Mouse (Mus musculus) kidney, embryonic 16.5 days (tissue): Measurements from ENCODE around the gene Phlpp1. TPM values are rescaled to one million over a fixed set of nuclear protein-coding genes. Genes with fewer than 3 reads are reported as not detected.

Experiments used
- ATAC-seq: fragments of 200-750 bp; cut with Nextera tagmentation; 2 replicates; pipeline ENCODE4 v1.8.0; 2017; ENCODE audit warnings: moderate TSS enrichment; ENCODE audit not compliant: low FRiP score, low TSS enrichment
- H3K27ac ChIP-seq: fragments of 300-500 bp; sonication (generic); 2 replicates; pipeline ENCODE4 v1.5.1; 2014; ENCODE audit warnings: low read length
- H3K27me3 ChIP-seq: fragments of 300-500 bp; sonication (generic); 2 replicates; pipeline ENCODE4 v1.6.1; 2014; ENCODE audit warnings: low read length, control low read depth, mixed read lengths; ENCODE audit not compliant: insufficient read depth
- H3K36me3 ChIP-seq: fragments of 300-500 bp; sonication (generic); 2 replicates; pipeline ENCODE4 v1.6.1; 2014; ENCODE audit warnings: low read length, control low read depth, mixed read lengths; ENCODE audit not compliant: insufficient read depth
- H3K4me1 ChIP-seq: fragments of 300-500 bp; sonication (generic); 2 replicates; pipeline ENCODE4 v1.6.1; 2014; ENCODE audit warnings: low read length, control low read depth, mixed read lengths; ENCODE audit not compliant: insufficient read depth
- H3K4me2 ChIP-seq: fragments of 300-500 bp; sonication (generic); replicated peaks from 2 replicates; pipeline ENCODE4 v1.6.1; 2014; ENCODE audit warnings: low read depth, low read length
- H3K4me3 ChIP-seq: fragments of 300-500 bp; sonication (generic); 2 replicates; pipeline ENCODE4 v1.5.1; 2014; ENCODE audit warnings: mild to moderate bottlenecking, low read length
- H3K9ac ChIP-seq: fragments of 300-500 bp; sonication (generic); replicated peaks from 2 replicates; pipeline ENCODE4 v1.6.1; 2014; ENCODE audit warnings: low read length
- H3K9me3 ChIP-seq: fragments of 300-500 bp; sonication (generic); 2 replicates; pipeline ENCODE4 v1.6.1; 2016; ENCODE audit warnings: low read length, control low read depth
- WGBS: fragments of 180-500 bp; shearing (Covaris S2); extraction: QIAGEN DNeasy Blood & Tissue Kit; methylation state at CpG from one replicate; pipeline ENCODE4 v1.1.7; 2014; 5-methylcytosine and 5-hydroxymethylcytosine counted together
- polyA plus RNA-seq: library from polyadenylated mRNA; unstranded; fragments of >200 nt; fragmentation: Nextera tagmentation; extraction: Ambion mirVana; gene quantifications from 2 replicates; pipeline ENCODE4 v1.2.1, GENCODE M21; 2015

Phlpp1 gene
- polyA plus RNA-seq, 1 experiment from 2014 or later = 3.0 TPM

GRCm38 (mm10) chr1:106230313-106230712, 58.8 kb downstream of the Phlpp1 start:
- 91% methylated on average over 3 of the region's 3 CpGs for WGBS
- Histone ChIP-seq H3K4me2 (no peak overlapping the region), H3K9me3 (no peaks in the 10 kb centered on the region), H3K27me3 (no peaks in the 10 kb centered on the region), H3K4me1 (no peaks in the 10 kb centered on the region), H3K36me3 (no peaks in the 10 kb centered on the region), H3K4me3 (no peak overlapping the region), H3K27ac (no peak overlapping the region), H3K9ac (no peak overlapping the region)
- ATAC-seq = no peak

GRCm38 (mm10) chr1:106231345-106231744, 59.8 kb downstream of the Phlpp1 start:
- no peak overlapping the region for H3K4me3 ChIP-seq
- no peak for ATAC-seq
- no peak overlapping the region for H3K9ac ChIP-seq
- H3K4me1 ChIP-seq = no peaks in the 10 kb centered on the region
- H3K4me2 ChIP-seq = no peak overlapping the region
- H3K9me3 ChIP-seq = no peaks in the 10 kb centered on the region
- H3K27me3 ChIP-seq = no peaks in the 10 kb centered on the region
- H3K27ac ChIP-seq = no peak overlapping the region
- WGBS = 84% methylated on average over 5 of the region's 5 CpGs
- H3K36me3 ChIP-seq = no peaks in the 10 kb centered on the region

- no peak for ATAC-seq
- Histone ChIP-seq H3K36me3 (no peaks in the 10 kb centered on the region), H3K9me3 (no peaks in the 10 kb centered on the region), H3K4me1 (no peaks in the 10 kb centered on the region; the same call in 1 of the 2 replicates), H3K27me3 (no peaks in the 10 kb centered on the region), H3K9ac (no peak overlapping the region), H3K27ac (no peak overlapping the region), H3K4me2 (no peak overlapping the region), H3K4me3 (no peak overlapping the region)
- WGBS = 84% methylated on average over 3 of the region's 3 CpGs
Observed at GRCm38 (mm10) chr1:106231805-106232459, 60.4 kb downstream of the Phlpp1 start.

- 82% methylated on average over 4 of the region's 4 CpGs for WGBS
- Histone ChIP-seq H3K36me3 (no peaks in the 10 kb centered on the region), H3K4me3 (no peak overlapping the region), H3K9me3 (no peaks in the 10 kb centered on the region), H3K4me1 (peaks cover 4% of the 10 kb centered on the region; the same call in 1 of the 2 replicates), H3K9ac (no peak overlapping the region), H3K4me2 (no peak overlapping the region), H3K27me3 (no peaks in the 10 kb centered on the region), H3K27ac (no peak overlapping the region)
- no peak for ATAC-seq
Observed at GRCm38 (mm10) chr1:106232460-106232850, 60.9 kb downstream of the Phlpp1 start.

GRCm38 (mm10) chr1:106236986-106237385, 65.4 kb downstream of the Phlpp1 start:
- no peaks in the 10 kb centered on the region for H3K9me3 ChIP-seq
- H3K27me3 ChIP-seq = no peaks in the 10 kb centered on the region
- peak overlapping the region; percentile 34; the same call in 1 of the 2 replicates for H3K27ac ChIP-seq
- no peaks in the 10 kb centered on the region for H3K36me3 ChIP-seq
- H3K4me3 ChIP-seq = no peak overlapping the region
- ATAC-seq = no peak
- H3K4me1 ChIP-seq = peaks cover 14% of the 10 kb centered on the region
- no peak overlapping the region for H3K9ac ChIP-seq
- no peak overlapping the region for H3K4me2 ChIP-seq

GRCm38 (mm10) chr1:106240116-106240685, 68.6 kb downstream of the Phlpp1 start:
- Histone ChIP-seq H3K4me1 (peaks cover 22% of the 10 kb centered on the region), H3K27ac (no peak overlapping the region), H3K9ac (no peak overlapping the region), H3K36me3 (no peaks in the 10 kb centered on the region), H3K9me3 (no peaks in the 10 kb centered on the region), H3K4me3 (no peak overlapping the region), H3K4me2 (no peak overlapping the region), H3K27me3 (no peaks in the 10 kb centered on the region)
- WGBS = 70% methylated on average over 7 of the region's 7 CpGs
- no peak; the same call in 1 of the 2 replicates for ATAC-seq

GRCm38 (mm10) chr1:106241059-106241458, 69.5 kb downstream of the Phlpp1 start:
- Histone ChIP-seq H3K4me1 (peaks cover 22% of the 10 kb centered on the region), H3K36me3 (no peaks in the 10 kb centered on the region), H3K4me3 (no peak overlapping the region), H3K4me2 (no peak overlapping the region), H3K9me3 (no peaks in the 10 kb centered on the region), H3K9ac (no peak overlapping the region), H3K27me3 (no peaks in the 10 kb centered on the region), H3K27ac (no peak overlapping the region)
- ATAC-seq = no peak
- WGBS = 86% methylated on average over 1 of the region's 1 CpGs

- H3K4me1 ChIP-seq = peaks cover 21% of the 10 kb centered on the region
Observed at GRCm38 (mm10) chr1:106242129-106242528, 70.6 kb downstream of the Phlpp1 start.

GRCm38 (mm10) chr1:106243371-106243770, 71.8 kb downstream of the Phlpp1 start:
- H3K27me3 ChIP-seq = no peaks in the 10 kb centered on the region
- no peak for ATAC-seq
- H3K4me3 ChIP-seq = no peak overlapping the region
- no peak overlapping the region for H3K27ac ChIP-seq
- H3K4me2 ChIP-seq = no peak overlapping the region
- peaks cover 17% of the 10 kb centered on the region for H3K4me1 ChIP-seq
- WGBS = 91% methylated on average over 1 of the region's 1 CpGs
- no peak overlapping the region for H3K9ac ChIP-seq
- H3K36me3 ChIP-seq = no peaks in the 10 kb centered on the region
- 0 out of 2 replicates have a peak, but pooled peaks cover 2% of the 10 kb centered on the region for H3K9me3 ChIP-seq

More at GRCm38 (mm10) chr1:106242129-106242528, 70.6 kb downstream of the Phlpp1 start:
- no peaks in the 10 kb centered on the region for H3K27me3 ChIP-seq
- no peaks in the 10 kb centered on the region for H3K36me3 ChIP-seq
- WGBS = 14% methylated on average over 2 of the region's 2 CpGs
- H3K4me2 ChIP-seq = no peak overlapping the region
- H3K9ac ChIP-seq = no peak overlapping the region
- H3K9me3 ChIP-seq = 0 out of 2 replicates have a peak, but pooled peaks cover 2% of the 10 kb centered on the region
- no peak overlapping the region for H3K27ac ChIP-seq
- ATAC-seq = 0 out of 2 replicates have a peak, but pooled peaks have one; percentile 46
- H3K4me3 ChIP-seq = no peak overlapping the region

GRCm38 (mm10) chr1:106244245-106244644, 72.7 kb downstream of the Phlpp1 start:
- H3K27me3 ChIP-seq = no peaks in the 10 kb centered on the region
- H3K4me2 ChIP-seq = no peak overlapping the region
- H3K9me3 ChIP-seq = 0 out of 2 replicates have a peak, but pooled peaks cover 2% of the 10 kb centered on the region
- no peak for ATAC-seq
- H3K4me3 ChIP-seq = no peak overlapping the region
- 86% methylated on average over 3 of the region's 3 CpGs for WGBS
- no peak overlapping the region for H3K27ac ChIP-seq
- peaks cover 17% of the 10 kb centered on the region for H3K4me1 ChIP-seq
- no peaks in the 10 kb centered on the region for H3K36me3 ChIP-seq
- no peak overlapping the region for H3K9ac ChIP-seq
